Mouse (Mus musculus) G1E-ER4 (cell line): ENCODE results near the gene Ngp. TPM values are rescaled to one million over a fixed set of nuclear protein-coding genes. Genes with fewer than 3 reads are reported as not detected.

Experiments used
- GATA1 ChIP-seq: IDR thresholded peaks from one replicate; pipeline ENCODE4 v1.8.0; 2012; ENCODE audit warnings: low read length, inconsistent platforms
- polyA plus RNA-seq: library from polyadenylated mRNA; stranded (reverse); fragments of >175 nt; gene quantifications from 2 replicates; pipeline ENCODE4 v1.2.3, GENCODE M21; 2012

Gene Ngp
- polyA plus RNA-seq, 1 experiment, result not detected

GRCm38 (mm10) chr9:110463983-110464591 lies 44.5 kb downstream of the Ngp start:
- no peak for TF ChIP-seq GATA1

- TF ChIP-seq GATA1, result no peak
Observed at GRCm38 (mm10) chr9:110465336-110465735, 45.8 kb downstream of the Ngp start.

- no peak for TF ChIP-seq GATA1
Observed at GRCm38 (mm10) chr9:110466179-110466578, 46.6 kb downstream of the Ngp start.

Other genes starting within 250 kb of the Ngp start
- 0.21 and 0.23 TPM in 2 replicates for gene Cspg5, start 176.0 kb upstream of the Ngp start, polyA plus RNA-seq
- 22.2 and 22.8 TPM in 2 replicates for gene Elp6, start 114.6 kb upstream of the Ngp start, polyA plus RNA-seq
- gene Scap, start 86.5 kb upstream of the Ngp start, polyA plus RNA-seq, result 278 and 318 TPM in 2 replicates
- 89.5 and 153 TPM in 2 replicates for gene Ptpn23, start 11.5 kb upstream of the Ngp start, polyA plus RNA-seq
- gene Klhl18, start 56.9 kb downstream of the Ngp start, polyA plus RNA-seq, result 5.5 and 6.6 TPM in 2 replicates
- gene Kif9, start 57.2 kb downstream of the Ngp start, polyA plus RNA-seq, result 0.02 TPM in 1 of 2 replicates, not detected in the other
- gene Setd2, start 112.8 kb downstream of the Ngp start, polyA plus RNA-seq, result 12.2 and 40.5 TPM in 2 replicates
- 3.2 and 4.1 TPM in 2 replicates for gene Nradd, start 204.7 kb downstream of the Ngp start, polyA plus RNA-seq
- 82.0 and 88.5 TPM in 2 replicates for gene Nbeal2, start 234.4 kb downstream of the Ngp start, polyA plus RNA-seq
- 420 and 613 TPM in 2 replicates for gene Ccdc12, start 236.8 kb downstream of the Ngp start, polyA plus RNA-seq